Mouse (Mus musculus) embryonic facial prominence, embryonic 13.5 days (tissue): Measurements from ENCODE around the gene Them4. TPM values are rescaled to one million over a fixed set of nuclear protein-coding genes. Genes with fewer than 3 reads are reported as not detected.
"Not testable (repeated sequence)": the region's sequence is repeated elsewhere in the genome, so short reads cannot be mapped to it uniquely, and the experiment has no call there.

Experiments used
- ATAC-seq: fragments of 200-750 bp; cut with Nextera tagmentation; 2 replicates; pipeline ENCODE4 v1.8.0; 2017; ENCODE audit warnings: low read depth; ENCODE audit not compliant: insufficient number of reproducible peaks, insufficient read depth, low FRiP score, low TSS enrichment
- H3K27ac ChIP-seq: fragments of 300-500 bp; sonication (generic); 2 replicates; pipeline ENCODE4 v1.5.1; 2015; ENCODE audit warnings: moderate library complexity, mild to moderate bottlenecking, inconsistent platforms
- H3K27me3 ChIP-seq: fragments of 300-500 bp; sonication (generic); 2 replicates; pipeline ENCODE4 v1.6.1; 2015; ENCODE audit warnings: mild to moderate bottlenecking, inconsistent platforms
- H3K36me3 ChIP-seq: fragments of 300-500 bp; sonication (generic); 2 replicates; pipeline ENCODE4 v1.6.1; 2015; ENCODE audit warnings: mild to moderate bottlenecking, inconsistent platforms
- H3K4me1 ChIP-seq: fragments of 300-500 bp; sonication (generic); 2 replicates; pipeline ENCODE4 v1.6.1; 2015; ENCODE audit warnings: inconsistent platforms
- H3K4me2 ChIP-seq: fragments of 300-500 bp; sonication (generic); 2 replicates; pipeline ENCODE4 v1.6.1; 2015; ENCODE audit warnings: moderate library complexity, mild to moderate bottlenecking, inconsistent platforms
- H3K4me3 ChIP-seq: fragments of 300-500 bp; sonication (generic); 2 replicates; pipeline ENCODE4 v1.5.1; 2015; ENCODE audit warnings: mild to moderate bottlenecking, inconsistent platforms
- H3K9ac ChIP-seq: fragments of 300-500 bp; sonication (generic); 2 replicates; pipeline ENCODE4 v1.6.1; 2015; ENCODE audit warnings: mild to moderate bottlenecking, inconsistent platforms
- H3K9me3 ChIP-seq: fragments of 300-500 bp; sonication (generic); 2 replicates; pipeline ENCODE4 v1.6.1; 2016; ENCODE audit warnings: inconsistent platforms
- WGBS: fragments of 180-500 bp; shearing (Covaris S2); methylation state at CpG from one replicate; pipeline ENCODE4 v1.1.7; 2015; ENCODE audit warnings: mixed read lengths; 5-methylcytosine and 5-hydroxymethylcytosine counted together
- polyA plus RNA-seq: library from polyadenylated mRNA; unstranded; fragments of >200 nt; fragmentation: Nextera tagmentation; extraction: Ambion mirVana; gene quantifications from 2 replicates; pipeline ENCODE4 v1.2.1, GENCODE M21; 2015

Gene Them4
- 12.2 and 12.3 TPM in 2 replicates for polyA plus RNA-seq

GRCm38 (mm10) chr3:94309633-94310363 is at the start of gene Them4:
TSS of gene Them4 (plus strand) at chr3:94310089.
- Histone ChIP-seq H3K4me3 (peak within 1 kb of the TSS; percentile 62), H3K27ac (peak within 1 kb of the TSS; percentile 83), H3K4me1 (peaks cover 14% of the 10 kb centered on the region), H3K36me3 (no peaks in the 10 kb centered on the region), H3K27me3 (no peaks in the 10 kb centered on the region), H3K9me3 (no peaks in the 10 kb centered on the region), H3K4me2 (peak within 1 kb of the TSS; percentile 69), H3K9ac (peak within 1 kb of the TSS; percentile 83)
- 2% methylated on average over 47 of the region's 47 CpGs for WGBS
- ATAC-seq = peak; percentile 98

GRCm38 (mm10) chr3:94260598-94260997 is 49.3 kb upstream of the Them4 start:
- Histone ChIP-seq H3K36me3 (no peaks in the 10 kb centered on the region), H3K4me2 (no peak overlapping the region), H3K9ac (no peak overlapping the region), H3K4me3 (no peak overlapping the region), H3K4me1 (no peaks in the 10 kb centered on the region), H3K27me3 (no peaks in the 10 kb centered on the region), H3K9me3 (no peaks in the 10 kb centered on the region), H3K27ac (no peak overlapping the region)
- ATAC-seq = no peak
- 49% methylated on average over 6 of the region's 6 CpGs for WGBS

GRCm38 (mm10) chr3:94263736-94264135 is 46.2 kb upstream of the Them4 start, which contains the start of gene Gm4778:
TSS of gene Gm4778 (plus strand) at chr3:94264036.
- not testable (repeated sequence) for H3K27ac ChIP-seq, H3K36me3 ChIP-seq, H3K9ac ChIP-seq, H3K4me3 ChIP-seq, H3K9me3 ChIP-seq, H3K4me1 ChIP-seq, H3K4me2 ChIP-seq, H3K27me3 ChIP-seq, ATAC-seq
- WGBS = 70% methylated on average over 1 of the region's 1 CpGs

DNA sequence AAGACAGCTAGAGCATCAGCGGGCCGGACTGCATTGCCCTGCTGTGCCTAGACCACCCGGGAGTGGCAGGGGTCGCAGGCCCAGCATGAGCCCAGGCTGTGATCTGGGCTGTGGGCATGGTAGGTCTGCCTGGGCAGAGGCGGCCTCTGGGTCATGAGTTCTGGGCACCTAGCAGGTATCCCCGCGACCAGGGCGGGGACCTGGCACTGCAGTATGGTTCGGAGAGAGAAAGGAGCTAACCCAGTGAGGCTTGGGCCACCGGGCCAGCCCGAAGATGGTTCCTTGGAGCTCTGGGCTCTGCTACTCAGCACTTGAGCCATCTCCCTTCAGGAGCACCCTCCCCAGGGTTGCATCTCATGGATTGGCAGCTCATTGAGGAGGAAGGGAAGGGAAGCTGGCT is 33.9 kb upstream of the Them4 start:
- Histone ChIP-seq H3K9ac (no peak overlapping the region), H3K27me3 (no peaks in the 10 kb centered on the region), H3K4me1 (no peaks in the 10 kb centered on the region), H3K27ac (no peak overlapping the region), H3K4me3 (no peak overlapping the region), H3K36me3 (no peaks in the 10 kb centered on the region), H3K9me3 (no peaks in the 10 kb centered on the region), H3K4me2 (no peak overlapping the region)
- no peak for ATAC-seq
- WGBS = 86% methylated on average over 11 of the region's 11 CpGs

- no peaks in the 10 kb centered on the region for H3K9me3 ChIP-seq
- H3K36me3 ChIP-seq = no peaks in the 10 kb centered on the region
- no peak overlapping the region for H3K9ac ChIP-seq
- H3K27ac ChIP-seq = no peak overlapping the region
- H3K4me3 ChIP-seq = no peak overlapping the region
- H3K4me2 ChIP-seq = no peak overlapping the region
- whole genome bisulfite sequencing = 70% methylated on average over 1 of the region's 1 CpGs
- ATAC-seq = no peak
- peaks cover 7% of the 10 kb centered on the region; the same call in 1 of the 2 replicates for H3K4me1 ChIP-seq
- no peaks in the 10 kb centered on the region for H3K27me3 ChIP-seq
Observed at GRCm38 (mm10) chr3:94305457-94305856, 4.4 kb upstream of the Them4 start.

DNA sequence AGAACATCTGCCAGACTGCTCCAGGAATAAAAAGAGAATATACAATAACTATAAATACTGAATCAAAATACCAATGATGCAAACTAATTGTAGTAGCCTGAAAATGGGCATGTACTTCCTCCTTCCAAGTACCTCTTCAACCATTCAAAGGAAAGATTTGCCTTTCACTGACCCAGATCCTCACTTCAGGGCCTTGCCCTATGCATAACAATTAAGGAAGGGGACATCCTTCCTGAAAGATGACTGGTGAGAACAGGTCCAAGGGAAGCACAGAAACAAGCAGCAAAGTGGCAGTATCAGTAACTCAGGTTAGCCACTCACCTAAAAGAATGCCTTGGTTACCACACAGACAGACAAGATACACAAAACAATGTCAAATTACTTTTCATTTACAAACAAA is 2.9 kb upstream of the Them4 start:
- no peaks in the 10 kb centered on the region for H3K9me3 ChIP-seq
- no peak for ATAC-seq
- no peak overlapping the region for H3K27ac ChIP-seq
- no peak overlapping the region for H3K9ac ChIP-seq
- H3K4me1 ChIP-seq = peaks cover 14% of the 10 kb centered on the region
- no peak overlapping the region for H3K4me3 ChIP-seq
- no peaks in the 10 kb centered on the region for H3K36me3 ChIP-seq
- no peak overlapping the region for H3K4me2 ChIP-seq
- no peaks in the 10 kb centered on the region for H3K27me3 ChIP-seq

- WGBS = 45% methylated on average over 7 of the region's 7 CpGs
- Histone ChIP-seq H3K9ac (peak overlapping the region; percentile 83), H3K4me2 (peak overlapping the region; percentile 69), H3K27ac (peak overlapping the region; percentile 83), H3K9me3 (no peaks in the 10 kb centered on the region), H3K36me3 (no peaks in the 10 kb centered on the region), H3K4me3 (peak overlapping the region; percentile 62), H3K27me3 (no peaks in the 10 kb centered on the region), H3K4me1 (peaks cover 14% of the 10 kb centered on the region)
- no peak for ATAC-seq
Observed at GRCm38 (mm10) chr3:94310491-94310890, 602 bp downstream of the Them4 start.

DNA sequence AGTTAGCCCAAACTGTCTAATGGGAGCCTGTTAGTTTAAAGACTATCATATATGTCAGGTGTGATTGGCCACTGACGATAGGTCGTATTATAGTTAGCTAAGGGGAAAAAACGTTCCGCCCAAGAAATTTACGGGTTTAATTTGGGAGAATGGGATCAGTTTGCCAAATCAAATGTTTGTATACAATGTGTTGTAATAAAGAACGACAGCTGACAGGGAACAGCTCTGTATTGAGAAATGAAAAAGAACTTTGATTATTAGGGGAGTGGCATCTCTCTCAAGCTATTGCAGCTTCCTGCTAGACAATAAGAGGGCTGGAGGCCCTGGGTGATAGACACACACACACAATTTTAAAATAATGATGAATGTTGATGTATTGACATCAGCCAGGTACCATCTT is 1.0 kb downstream of the Them4 start:
- H3K9me3 ChIP-seq = no peaks in the 10 kb centered on the region
- no peak for ATAC-seq
- 0 out of 2 replicates have a peak overlapping the region, but pooled peaks have one; percentile 83 for H3K9ac ChIP-seq
- no peaks in the 10 kb centered on the region for H3K36me3 ChIP-seq
- H3K4me2 ChIP-seq = peak overlapping the region; percentile 69
- peak overlapping the region; percentile 62 for H3K4me3 ChIP-seq
- H3K27ac ChIP-seq = no peak overlapping the region
- peaks cover 14% of the 10 kb centered on the region for H3K4me1 ChIP-seq
- WGBS = 68% methylated on average over 6 of the region's 6 CpGs
- no peaks in the 10 kb centered on the region for H3K27me3 ChIP-seq

- no peak overlapping the region for H3K9ac ChIP-seq
- no peak for ATAC-seq
- 81% methylated on average over 4 of the region's 4 CpGs for whole genome bisulfite sequencing
- no peak overlapping the region for H3K4me3 ChIP-seq
- no peak overlapping the region for H3K27ac ChIP-seq
- H3K27me3 ChIP-seq = no peaks in the 10 kb centered on the region
- peaks cover 14% of the 10 kb centered on the region for H3K4me1 ChIP-seq
- no peaks in the 10 kb centered on the region for H3K36me3 ChIP-seq
- H3K9me3 ChIP-seq = no peaks in the 10 kb centered on the region
- peak overlapping the region; percentile 69 for H3K4me2 ChIP-seq
Observed at GRCm38 (mm10) chr3:94311376-94311775, 1.5 kb downstream of the Them4 start.

DNA sequence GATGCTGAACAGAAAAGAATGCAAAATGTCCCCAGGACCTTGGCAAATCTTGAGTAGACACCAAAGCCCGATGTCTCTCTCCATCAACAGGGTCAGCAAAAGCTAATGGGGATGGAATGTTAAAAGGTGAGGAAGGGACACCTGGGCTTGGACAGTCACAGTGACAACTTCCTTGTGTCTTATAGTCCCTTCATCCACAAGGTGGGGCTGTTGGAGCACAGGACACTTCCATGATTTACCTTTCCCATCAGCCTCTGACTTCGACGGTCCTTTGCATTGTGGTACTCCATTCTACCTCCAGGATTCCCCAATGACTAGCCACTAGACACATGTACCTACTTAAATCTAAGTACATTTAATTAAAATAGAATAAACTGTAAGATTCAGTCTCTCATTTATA is 18.8 kb downstream of the Them4 start:
- H3K4me2 ChIP-seq = no peak overlapping the region
- ATAC-seq = no peak
- H3K27me3 ChIP-seq = no peaks in the 10 kb centered on the region
- no peaks in the 10 kb centered on the region for H3K4me1 ChIP-seq
- no peaks in the 10 kb centered on the region for H3K9me3 ChIP-seq
- H3K9ac ChIP-seq = no peak overlapping the region
- peaks cover 16% of the 10 kb centered on the region for H3K36me3 ChIP-seq
- no peak overlapping the region for H3K27ac ChIP-seq
- 56% methylated on average over 3 of the region's 3 CpGs for WGBS
- H3K4me3 ChIP-seq = no peak overlapping the region

- no peaks in the 10 kb centered on the region for H3K4me1 ChIP-seq
- no peak overlapping the region for H3K9ac ChIP-seq
- 92% methylated on average over 4 of the region's 4 CpGs for WGBS
- no peaks in the 10 kb centered on the region for H3K27me3 ChIP-seq
- H3K36me3 ChIP-seq = peaks cover 3% of the 10 kb centered on the region
- no peaks in the 10 kb centered on the region for H3K9me3 ChIP-seq
- no peak overlapping the region for H3K4me2 ChIP-seq
- H3K4me3 ChIP-seq = no peak overlapping the region
- H3K27ac ChIP-seq = no peak overlapping the region
- ATAC-seq = no peak
Observed at GRCm38 (mm10) chr3:94334442-94334841, 24.6 kb downstream of the Them4 start.

DNA sequence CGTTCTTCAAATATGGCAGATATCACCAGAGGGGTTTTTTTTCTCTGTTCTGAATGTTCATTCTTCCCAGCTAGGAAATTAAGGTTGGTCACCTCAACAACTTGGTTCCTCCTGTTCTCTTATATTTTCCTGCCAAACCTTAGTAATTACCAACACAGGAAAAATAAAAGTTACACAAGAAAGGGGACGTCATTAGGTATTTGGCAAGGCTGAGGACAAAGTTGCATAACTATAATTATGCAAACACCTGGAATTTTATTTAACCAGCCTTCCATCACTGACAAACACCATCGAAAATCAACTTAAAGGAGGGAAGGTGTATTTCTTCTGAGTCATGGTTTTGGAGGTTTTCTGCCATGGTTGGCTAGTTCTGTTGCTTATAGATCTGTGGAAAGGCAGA is 28.6 kb downstream of the Them4 start:
- Histone ChIP-seq H3K27ac (no peak overlapping the region), H3K4me3 (no peak overlapping the region), H3K9ac (no peak overlapping the region), H3K36me3 (no peaks in the 10 kb centered on the region), H3K4me1 (0 out of 2 replicates have a peak, but pooled peaks cover 5% of the 10 kb centered on the region), H3K27me3 (no peaks in the 10 kb centered on the region), H3K9me3 (no peaks in the 10 kb centered on the region), H3K4me2 (no peak overlapping the region)
- 81% methylated on average over 3 of the region's 3 CpGs for WGBS
- ATAC-seq = no peak
